Mouse (Mus musculus): ENCODE results near the gene Filip1l.

DNA sequence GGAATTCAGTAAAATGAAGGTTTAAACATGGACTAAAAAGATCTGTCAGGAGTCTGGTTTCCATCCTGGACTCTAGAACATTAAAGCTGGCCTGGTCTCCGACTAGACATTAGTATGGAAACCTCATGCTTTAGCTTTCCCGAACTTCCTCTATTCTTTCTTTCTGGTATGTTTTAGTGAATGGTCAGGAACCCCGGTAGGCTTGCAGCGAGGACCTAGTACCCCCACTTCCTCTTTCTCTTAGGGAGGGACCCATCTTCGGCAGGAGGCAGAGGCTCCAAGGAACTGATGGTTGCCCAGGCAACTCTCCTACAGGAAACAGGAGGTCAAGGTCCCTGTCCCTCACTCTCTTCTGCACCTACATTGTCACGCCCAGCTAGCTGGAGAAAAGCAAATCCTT lies 43.4 kb downstream of the Filip1l start:
- TF ChIP-seq HCFC1 (IDR thresholded peaks at IDR 0.05; ENCODE audit: borderline replicate concordance, insufficient read depth, low read length) (no peak), ZC3H11A (IDR thresholded peaks at IDR 0.05; ENCODE audit: borderline replicate concordance, low read depth, low read length) (no peak), ZNF384 (IDR thresholded peaks at IDR 0.05; ENCODE audit: low read depth, low read length) (no peak)
